Mouse (Mus musculus): Measurements from ENCODE around the gene Astn1. TPM values are rescaled to one million over a fixed set of nuclear protein-coding genes. Genes with fewer than 3 reads are reported as not detected.

Astn1 gene
- polyA plus RNA-seq, 1 experiment from 2014 or later, result 1.6 TPM

- Histone ChIP-seq H3K9me3 (no peaks in the 10 kb centered on the region), H3K27me3 (ENCODE audit: insufficient read depth, poor library complexity, severe bottlenecking) (no peaks in the 10 kb centered on the region), H3K27ac (no peak overlapping the region), H3K4me3 (no peak overlapping the region), H3K4me1 (no peaks in the 10 kb centered on the region), H3K36me3 (no peaks in the 10 kb centered on the region)
- no peak for DNase-seq (ENCODE audit: low spot score)
- 60% methylated on average over 1 of the region's 1 CpGs for WGBS
Measured at GRCm38 (mm10) chr1:158607201-158607600, 245.1 kb downstream of the Astn1 start.

DNA sequence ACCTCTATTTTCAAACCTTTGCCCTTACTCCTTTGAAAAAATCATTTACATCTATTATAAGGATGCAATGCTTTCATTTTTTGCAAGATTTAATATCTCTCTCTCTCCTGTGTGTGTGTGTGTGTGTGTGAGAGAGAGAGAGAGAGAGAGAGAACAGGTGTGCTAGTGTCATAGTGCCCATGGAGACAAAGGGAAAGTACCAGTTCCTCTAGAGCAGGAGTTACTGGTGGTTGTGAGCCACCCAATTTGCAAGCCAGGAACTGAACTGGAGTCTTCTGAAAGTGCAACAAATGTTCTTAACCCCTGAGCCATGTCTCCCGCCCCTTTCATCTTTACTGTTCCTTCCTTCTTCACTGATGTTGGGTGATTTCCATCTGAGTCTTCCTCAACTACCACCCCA, 253.1 kb downstream of the Astn1 start:
- Histone ChIP-seq H3K27ac (no peak overlapping the region), H3K4me1 (no peaks in the 10 kb centered on the region), H3K36me3 (no peaks in the 10 kb centered on the region), H3K4me3 (no peak overlapping the region), H3K9me3 (no peaks in the 10 kb centered on the region), H3K27me3 (ENCODE audit: insufficient read depth, poor library complexity, severe bottlenecking) (no peaks in the 10 kb centered on the region)
- 89% methylated on average over 1 of the region's 1 CpGs for WGBS
- DNase-seq (ENCODE audit: low spot score), result no peak

- Histone ChIP-seq H3K27me3 (ENCODE audit: insufficient read depth, poor library complexity, severe bottlenecking) (no peaks in the 10 kb centered on the region), H3K9me3 (no peaks in the 10 kb centered on the region), H3K36me3 (no peaks in the 10 kb centered on the region), H3K27ac (no peak overlapping the region), H3K4me1 (no peaks in the 10 kb centered on the region), H3K4me3 (no peak overlapping the region)
- 85% methylated on average over 4 of the region's 4 CpGs for WGBS
- no peak for DNase-seq (ENCODE audit: low spot score)
Measured at GRCm38 (mm10) chr1:158617943-158618342, 255.9 kb downstream of the Astn1 start.

DNA sequence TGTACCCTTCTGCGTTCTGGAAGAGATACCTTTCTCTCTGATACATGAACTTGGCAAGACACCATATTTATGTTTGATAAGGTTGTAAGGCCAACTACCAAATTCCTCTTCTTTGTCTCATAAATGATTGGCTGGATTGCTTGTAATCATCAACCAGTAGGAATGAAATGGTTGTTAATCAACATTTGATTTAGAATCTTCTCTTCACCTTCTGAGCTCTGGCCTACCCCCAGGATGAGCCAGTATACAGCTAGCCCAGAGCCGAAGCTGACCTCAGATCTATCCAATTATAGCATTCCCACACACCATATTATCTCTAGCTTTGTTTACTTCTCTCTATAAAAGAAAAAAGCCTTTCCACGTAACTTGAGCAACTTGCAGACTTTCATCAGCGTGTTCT, 270.9 kb downstream of the Astn1 start:
- H3K27ac ChIP-seq, result no peak overlapping the region
- 76% methylated on average over 4 of the region's 4 CpGs for WGBS
- H3K36me3 ChIP-seq, result no peaks in the 10 kb centered on the region
- H3K4me1 ChIP-seq, result no peaks in the 10 kb centered on the region
- no peak for DNase-seq (ENCODE audit: low spot score)
- no peaks in the 10 kb centered on the region for H3K9me3 ChIP-seq
- no peaks in the 10 kb centered on the region for H3K27me3 ChIP-seq (ENCODE audit: insufficient read depth, poor library complexity, severe bottlenecking)
- no peak overlapping the region for H3K4me3 ChIP-seq

- 82% methylated on average over 2 of the region's 2 CpGs for WGBS
- Histone ChIP-seq H3K4me1 (no peaks in the 10 kb centered on the region), H3K4me3 (no peak overlapping the region), H3K36me3 (no peaks in the 10 kb centered on the region), H3K27me3 (ENCODE audit: insufficient read depth, poor library complexity, severe bottlenecking) (no peaks in the 10 kb centered on the region), H3K27ac (no peak overlapping the region), H3K9me3 (no peaks in the 10 kb centered on the region)
- no peak for DNase-seq (ENCODE audit: low spot score)
Measured at GRCm38 (mm10) chr1:158633441-158633840, 271.4 kb downstream of the Astn1 start.

DNA sequence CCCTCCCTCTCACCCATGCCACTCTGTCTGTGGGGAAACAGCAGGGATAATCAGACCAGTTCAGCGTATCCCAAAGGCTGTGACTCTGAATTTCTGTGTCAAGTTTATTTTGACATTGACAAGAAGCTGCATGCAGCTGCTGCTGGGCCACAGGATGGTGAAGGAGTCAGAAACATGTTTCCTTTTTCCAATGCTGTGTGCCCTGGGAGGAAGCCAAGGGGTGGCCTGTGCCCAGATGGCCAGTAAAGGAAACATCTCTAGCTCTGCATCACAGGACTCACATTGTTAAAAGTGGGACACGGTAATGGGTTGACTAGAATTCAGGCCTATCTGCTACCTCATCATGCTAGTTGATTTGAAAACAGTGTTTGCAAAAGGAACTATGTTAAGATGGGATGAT, 279.2 kb downstream of the Astn1 start:
- Histone ChIP-seq H3K9me3 (no peaks in the 10 kb centered on the region), H3K27me3 (ENCODE audit: insufficient read depth, poor library complexity, severe bottlenecking) (no peaks in the 10 kb centered on the region), H3K4me1 (no peaks in the 10 kb centered on the region), H3K27ac (no peak overlapping the region), H3K36me3 (no peaks in the 10 kb centered on the region), H3K4me3 (no peak overlapping the region)
- no peak for DNase-seq (ENCODE audit: low spot score)
- WGBS, result 80% methylated on average over 2 of the region's 2 CpGs

DNA sequence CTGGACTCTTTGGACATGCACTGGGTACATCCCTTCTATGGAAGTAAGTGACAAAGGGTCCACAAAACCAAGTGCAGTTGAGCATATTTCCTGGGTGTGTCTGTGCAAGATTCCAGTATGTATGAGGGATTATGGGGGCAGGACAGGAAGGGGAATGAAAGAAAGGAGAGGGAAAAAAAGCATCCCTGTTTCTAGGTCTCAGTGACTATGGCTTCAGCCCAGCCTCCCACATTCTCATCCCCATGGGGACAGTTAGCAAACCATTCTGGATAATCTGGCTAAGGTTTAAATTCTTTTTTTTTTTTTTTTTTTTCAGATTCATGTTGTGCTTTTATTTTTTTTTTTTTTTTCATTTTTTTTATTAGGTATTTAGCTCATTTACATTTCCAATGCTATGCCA, 280.2 kb downstream of the Astn1 start:
- Histone ChIP-seq H3K4me3 (no peak overlapping the region), H3K4me1 (no peaks in the 10 kb centered on the region), H3K36me3 (no peaks in the 10 kb centered on the region), H3K27ac (no peak overlapping the region), H3K27me3 (ENCODE audit: insufficient read depth, poor library complexity, severe bottlenecking) (no peaks in the 10 kb centered on the region), H3K9me3 (no peaks in the 10 kb centered on the region)
- DNase-seq (ENCODE audit: low spot score), result no peak

GRCm38 (mm10) chr1:158652799-158653198, 290.7 kb downstream of the Astn1 start:
- no peak for DNase-seq (ENCODE audit: low spot score)
- H3K27me3 ChIP-seq (ENCODE audit: insufficient read depth, poor library complexity, severe bottlenecking), result no peaks in the 10 kb centered on the region
- no peak overlapping the region for H3K27ac ChIP-seq
- no peaks in the 10 kb centered on the region for H3K36me3 ChIP-seq
- H3K9me3 ChIP-seq, result no peaks in the 10 kb centered on the region
- 78% methylated on average over 2 of the region's 2 CpGs for WGBS
- H3K4me1 ChIP-seq, result no peaks in the 10 kb centered on the region
- H3K4me3 ChIP-seq, result no peak overlapping the region

- DNase-seq (ENCODE audit: low spot score), result no peak
- Histone ChIP-seq H3K27ac (no peak overlapping the region), H3K27me3 (ENCODE audit: insufficient read depth, poor library complexity, severe bottlenecking) (no peaks in the 10 kb centered on the region), H3K4me3 (no peak overlapping the region), H3K9me3 (no peaks in the 10 kb centered on the region), H3K36me3 (no peaks in the 10 kb centered on the region), H3K4me1 (no peaks in the 10 kb centered on the region)
- WGBS, result 22% methylated on average over 4 of the region's 4 CpGs
Measured at GRCm38 (mm10) chr1:158653808-158654520, 291.9 kb downstream of the Astn1 start.

DNA sequence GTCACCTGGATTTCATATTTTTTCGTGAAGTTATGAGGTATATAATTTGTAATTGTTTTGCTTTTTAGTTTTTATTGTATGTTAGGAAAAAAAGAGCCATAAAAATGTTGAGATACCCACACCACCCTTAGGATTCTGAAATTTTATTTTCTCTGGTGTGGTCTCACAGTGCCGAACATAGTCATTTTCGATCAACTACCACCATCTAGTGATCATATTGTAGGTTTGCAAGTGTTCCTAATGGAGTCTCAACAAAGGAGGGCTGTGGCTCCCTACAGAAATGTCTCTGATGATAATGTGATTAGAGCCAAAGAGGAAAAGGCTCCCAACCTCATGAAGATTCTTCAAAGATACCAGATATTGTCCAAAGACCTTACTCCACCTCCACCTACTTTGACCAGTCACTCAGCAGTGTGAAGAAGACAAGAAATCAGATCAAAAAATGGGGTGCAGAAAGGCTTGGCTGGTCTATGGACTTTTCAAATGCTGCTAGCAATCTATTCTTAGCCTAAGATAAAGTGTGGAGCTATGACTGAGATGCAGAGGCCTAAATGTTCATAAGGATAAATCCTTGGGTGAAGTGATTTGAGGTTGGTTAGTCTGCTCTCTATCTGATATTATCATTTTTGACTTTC, 292.6 kb downstream of the Astn1 start:
- Histone ChIP-seq H3K27me3 (ENCODE audit: insufficient read depth, poor library complexity, severe bottlenecking) (no peaks in the 10 kb centered on the region), H3K27ac (no peak overlapping the region), H3K36me3 (no peaks in the 10 kb centered on the region), H3K4me3 (no peak overlapping the region), H3K9me3 (no peaks in the 10 kb centered on the region), H3K4me1 (no peaks in the 10 kb centered on the region)
- DNase-seq (ENCODE audit: low spot score), result no peak
- WGBS, result 38% methylated on average over 3 of the region's 3 CpGs

DNA sequence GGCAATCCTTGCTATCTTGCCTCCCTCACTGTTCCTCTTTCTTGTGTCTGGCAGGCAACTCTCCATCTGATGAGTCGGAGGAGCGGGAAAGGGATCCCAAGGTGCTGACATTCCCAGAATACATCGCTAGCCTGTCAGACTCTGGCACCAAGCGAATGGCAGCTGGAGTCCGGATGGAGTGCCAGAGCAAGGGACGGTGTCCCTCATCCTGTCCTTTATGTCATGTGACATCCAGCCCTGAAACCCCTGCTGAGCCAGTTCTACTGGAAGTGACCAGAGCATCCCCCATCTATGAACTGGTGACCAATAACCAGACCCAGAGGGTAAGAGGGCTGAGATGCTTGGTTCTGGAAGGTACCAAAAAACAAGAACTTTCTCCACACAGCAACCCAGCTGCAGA, 294.9 kb downstream of the Astn1 start:
- Histone ChIP-seq H3K4me3 (no peak overlapping the region), H3K27ac (no peak overlapping the region), H3K36me3 (no peaks in the 10 kb centered on the region), H3K4me1 (no peaks in the 10 kb centered on the region), H3K9me3 (no peaks in the 10 kb centered on the region), H3K27me3 (ENCODE audit: insufficient read depth, poor library complexity, severe bottlenecking) (no peaks in the 10 kb centered on the region)
- no peak for DNase-seq (ENCODE audit: low spot score)
- 81% methylated on average over 6 of the region's 6 CpGs for WGBS

DNA sequence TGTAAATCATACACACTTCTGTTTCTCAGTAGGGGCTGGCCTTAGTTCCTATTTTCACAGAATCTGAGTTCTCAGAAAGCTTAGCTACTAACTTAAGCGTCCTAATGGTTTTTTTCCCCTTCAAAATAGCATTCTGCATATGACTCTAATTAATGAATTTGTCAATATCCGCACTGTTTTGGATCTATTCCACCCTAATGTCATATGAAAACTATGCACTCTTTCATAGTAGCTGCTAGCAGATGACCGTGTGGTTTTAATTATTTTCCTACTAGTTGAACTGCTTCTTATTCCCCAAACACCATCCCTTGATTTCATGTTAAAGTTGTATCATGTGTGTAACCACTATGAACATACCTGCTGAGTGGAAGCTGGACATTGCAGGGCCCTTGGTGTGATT, 303.9 kb downstream of the Astn1 start:
- Histone ChIP-seq H3K36me3 (no peaks in the 10 kb centered on the region), H3K9me3 (no peaks in the 10 kb centered on the region), H3K4me3 (no peak overlapping the region), H3K27me3 (ENCODE audit: insufficient read depth, poor library complexity, severe bottlenecking) (no peaks in the 10 kb centered on the region), H3K4me1 (no peaks in the 10 kb centered on the region), H3K27ac (no peak overlapping the region)
- DNase-seq (ENCODE audit: low spot score), result no peak
- WGBS, result 75% methylated on average over 3 of the region's 3 CpGs

GRCm38 (mm10) chr1:158669971-158670592, 308.0 kb downstream of the Astn1 start:
- WGBS, result 43% methylated on average over 3 of the region's 3 CpGs
- Histone ChIP-seq H3K27me3 (ENCODE audit: insufficient read depth, poor library complexity, severe bottlenecking) (no peaks in the 10 kb centered on the region), H3K9me3 (no peaks in the 10 kb centered on the region), H3K4me3 (no peak overlapping the region), H3K36me3 (no peaks in the 10 kb centered on the region), H3K4me1 (no peaks in the 10 kb centered on the region), H3K27ac (no peak overlapping the region)
- no peak for DNase-seq (ENCODE audit: low spot score)

Data from heart, embryonic 10.5 days (tissue).